Mouse (Mus musculus): ENCODE data around the gene Serf1. TPM values are rescaled to one million over a fixed set of nuclear protein-coding genes. Genes with fewer than 3 reads are reported as not detected.
"Not testable (repeated sequence)": the region's sequence is repeated elsewhere in the genome, so short reads cannot be mapped to it uniquely, and the experiment has no call there.

Gene Serf1
- polyA plus RNA-seq, 1 experiment from 2014 or later: 267 TPM

DNA sequence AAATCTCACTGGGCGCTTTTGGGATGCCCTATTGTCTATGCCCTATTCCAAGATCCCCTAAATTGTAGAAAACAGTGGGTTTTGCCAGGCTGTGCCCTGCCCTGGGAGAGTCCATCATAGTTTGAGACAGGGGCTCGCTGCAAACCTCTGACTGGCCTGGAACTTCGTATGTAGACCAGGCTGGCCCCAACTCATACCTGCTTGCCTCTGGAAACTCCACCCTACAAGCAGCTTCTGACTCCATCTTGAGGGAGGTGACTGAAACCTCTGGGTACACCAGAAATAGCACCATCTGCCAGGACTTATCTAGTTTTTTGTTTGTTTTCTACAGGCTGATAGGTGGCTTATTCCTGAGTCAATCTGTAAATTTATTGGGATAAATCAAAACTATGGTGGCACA is 16.2 kb downstream of the Serf1 start:
- Histone ChIP-seq H3K4me1 (replicated peaks; ENCODE audit: control insufficient read depth, insufficient read depth, low read length) (no peaks in the 10 kb centered on the region; the same call in 1 of the 2 replicates), H3K36me3 (ENCODE audit: control insufficient read depth, insufficient read depth, low read length) (peaks cover 2% of the 10 kb centered on the region; the same call in 1 of the 2 replicates), H3K27ac (ENCODE audit: low read depth, low read length) (no peak overlapping the region), H3K4me3 (ENCODE audit: low read depth, low read length) (peak overlapping the region; percentile 74), H3K4me2 (replicated peaks; ENCODE audit: low read depth, low read length) (peak overlapping the region; percentile 56), H3K9ac (ENCODE audit: low read depth, low read length) (peak overlapping the region; percentile 74), H3K27me3 (ENCODE audit: control insufficient read depth, insufficient read depth, low read length) (no peaks in the 10 kb centered on the region), H3K9me3 (ENCODE audit: control insufficient read depth, low read length) (no peaks in the 10 kb centered on the region)
- DNase-seq (ENCODE audit: low spot score) (no peak), ATAC-seq (ENCODE audit: low FRiP score) (peak; percentile 37; the same call in 1 of the 2 replicates)
- 87% methylated on average over 3 of the region's 3 CpGs for WGBS

DNA sequence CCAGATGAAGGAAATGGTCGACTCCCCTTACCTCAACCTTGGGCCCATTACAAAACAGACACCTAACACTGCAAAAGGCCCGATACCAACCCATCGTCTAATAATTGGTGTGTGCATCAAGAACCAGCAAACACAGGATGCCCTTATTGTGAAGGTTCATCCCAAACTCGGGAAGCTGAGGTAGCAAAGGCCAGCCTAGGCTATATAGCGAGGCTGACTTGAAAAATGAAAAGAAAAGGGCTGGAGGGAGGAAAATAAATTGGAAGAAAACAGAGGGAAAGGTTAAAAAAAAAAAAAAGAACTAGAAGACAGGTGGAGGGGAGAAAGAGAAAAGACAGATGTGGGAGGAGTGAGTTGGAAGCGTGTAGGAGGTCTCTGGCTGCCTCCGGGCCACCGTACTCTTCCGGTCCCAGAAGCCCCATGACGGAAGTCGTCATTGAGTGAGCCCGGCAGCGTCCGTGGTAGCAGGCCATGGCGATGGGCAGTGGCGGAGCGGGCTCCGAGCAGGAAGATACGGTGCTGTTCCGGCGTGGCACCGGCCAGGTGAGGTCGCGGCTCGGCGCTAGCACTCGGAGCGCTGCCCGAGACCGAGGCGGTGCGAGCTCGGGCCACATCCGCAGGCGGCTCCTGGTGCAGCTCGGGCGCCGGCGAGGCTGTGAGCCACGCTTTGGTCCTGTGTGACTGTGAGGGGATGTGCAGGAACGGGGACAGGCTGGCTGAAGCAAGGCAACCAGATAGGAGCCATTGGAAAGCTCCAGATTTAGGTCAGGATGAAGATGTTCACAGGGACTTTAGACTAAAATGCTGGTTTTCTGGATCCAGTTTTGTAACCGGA is 16.8 kb downstream of the Serf1 start, which contains the start of gene Smn1:
Smn1 (plus strand) TSS at position 430 of the 835 bp plus-strand sequence.
- Histone ChIP-seq H3K4me2 (replicated peaks; ENCODE audit: low read depth, low read length) (peak within 1 kb of the TSS; percentile 56), H3K4me3 (ENCODE audit: low read depth, low read length) (peak within 1 kb of the TSS; percentile 74), H3K27me3 (ENCODE audit: control insufficient read depth, insufficient read depth, low read length) (no peaks in the 10 kb centered on the region), H3K9ac (ENCODE audit: low read depth, low read length) (peak within 1 kb of the TSS; percentile 74), H3K36me3 (ENCODE audit: control insufficient read depth, insufficient read depth, low read length) (peaks cover 2% of the 10 kb centered on the region; the same call in 1 of the 2 replicates), H3K9me3 (ENCODE audit: control insufficient read depth, low read length) (no peaks in the 10 kb centered on the region), H3K27ac (ENCODE audit: low read depth, low read length) (no peak within 1 kb of the TSS), H3K4me1 (replicated peaks; ENCODE audit: control insufficient read depth, insufficient read depth, low read length) (no peaks in the 10 kb centered on the region; the same call in 1 of the 2 replicates)
- ATAC-seq (ENCODE audit: low FRiP score) (peak; percentile 96), DNase-seq (ENCODE audit: low spot score) (peak; percentile 94)
- 4% methylated on average over 42 of the region's 42 CpGs for WGBS

DNA sequence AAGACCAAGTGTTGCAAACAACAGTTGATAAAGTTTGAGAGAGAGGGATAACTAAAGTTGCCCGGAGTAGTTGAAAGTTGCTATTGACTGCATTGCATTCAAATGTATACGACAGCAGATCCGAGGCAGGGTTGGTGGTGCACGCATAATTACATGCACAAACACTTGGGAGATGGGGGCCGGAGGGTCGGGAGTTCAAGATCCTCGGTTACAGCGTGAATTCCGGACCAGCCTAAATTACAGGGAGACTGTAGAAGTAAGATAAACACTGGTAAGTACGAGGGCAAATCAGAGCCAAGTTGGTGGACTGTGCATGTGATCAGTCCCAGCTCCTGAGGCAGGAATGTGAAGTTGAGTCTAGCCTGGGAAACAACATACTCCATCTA is 17.4 kb downstream of the Serf1 start:
- peak; percentile 41; the same call in 1 of the 2 replicates for ATAC-seq (ENCODE audit: low FRiP score)
- WGBS: 6% methylated on average over 10 of the region's 10 CpGs

DNA sequence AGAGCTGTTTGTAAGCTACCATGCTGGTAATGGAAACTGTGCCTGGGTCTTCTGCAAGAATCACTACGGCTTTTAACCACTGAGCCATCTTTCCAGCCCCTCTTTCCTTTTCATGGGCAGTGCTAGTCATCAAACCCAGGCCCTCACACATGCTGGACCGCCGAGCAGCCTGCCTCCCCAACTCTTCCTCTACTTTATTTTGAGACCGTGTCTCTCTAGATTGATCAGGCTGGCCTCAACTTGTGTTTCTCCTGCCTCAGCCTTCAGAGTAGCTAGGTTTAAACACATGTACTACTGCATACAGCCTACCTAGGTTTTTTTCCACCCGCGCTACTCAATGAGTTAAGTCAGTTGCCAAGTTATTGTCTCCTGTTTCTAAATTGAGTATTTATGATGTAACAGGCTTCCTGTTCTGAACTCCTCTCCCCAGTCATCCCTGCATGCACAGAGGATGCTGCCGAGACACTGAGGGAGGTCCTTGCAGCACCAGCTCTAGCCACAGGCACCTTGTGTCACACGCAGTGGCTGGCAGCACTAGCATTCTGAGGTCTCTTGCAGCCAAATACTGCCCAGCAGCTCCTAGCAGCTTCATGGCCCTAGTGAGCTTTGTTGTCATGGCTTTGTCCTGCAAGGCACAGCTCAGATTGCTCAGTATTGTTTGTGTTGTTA is 34.0 kb downstream of the Serf1 start:
- Histone ChIP-seq H3K9ac (ENCODE audit: low read depth, low read length) (no peak overlapping the region), H3K4me2 (replicated peaks; ENCODE audit: low read depth, low read length) (no peak overlapping the region), H3K27ac (ENCODE audit: low read depth, low read length) (no peak overlapping the region), H3K4me1 (replicated peaks; ENCODE audit: control insufficient read depth, insufficient read depth, low read length) (no peaks in the 10 kb centered on the region), H3K27me3 (ENCODE audit: control insufficient read depth, insufficient read depth, low read length) (no peaks in the 10 kb centered on the region), H3K36me3 (ENCODE audit: control insufficient read depth, insufficient read depth, low read length) (peaks cover 11% of the 10 kb centered on the region; the same call in 1 of the 2 replicates), H3K9me3 (ENCODE audit: control insufficient read depth, low read length) (no peaks in the 10 kb centered on the region), H3K4me3 (ENCODE audit: low read depth, low read length) (no peak overlapping the region)
- 82% methylated on average over 8 of the region's 8 CpGs for WGBS
- ATAC-seq (ENCODE audit: low FRiP score) (no peak), DNase-seq (ENCODE audit: low spot score) (no peak)

More for the DNA sequence above, 17.4 kb downstream of the Serf1 start:
- H3K4me3 ChIP-seq (ENCODE audit: low read depth, low read length): peak overlapping the region; percentile 74
- H3K4me2 ChIP-seq (replicated peaks; ENCODE audit: low read depth, low read length): peak overlapping the region; percentile 56
- H3K36me3 ChIP-seq (ENCODE audit: control insufficient read depth, insufficient read depth, low read length): peaks cover 2% of the 10 kb centered on the region; the same call in 1 of the 2 replicates
- H3K4me1 ChIP-seq (replicated peaks; ENCODE audit: control insufficient read depth, insufficient read depth, low read length): no peaks in the 10 kb centered on the region; the same call in 1 of the 2 replicates
- H3K27ac ChIP-seq (ENCODE audit: low read depth, low read length): no peak overlapping the region
- no peaks in the 10 kb centered on the region for H3K9me3 ChIP-seq (ENCODE audit: control insufficient read depth, low read length)
- H3K27me3 ChIP-seq (ENCODE audit: control insufficient read depth, insufficient read depth, low read length): no peaks in the 10 kb centered on the region
- H3K9ac ChIP-seq (ENCODE audit: low read depth, low read length): peak overlapping the region; percentile 74
- no peak for DNase-seq (ENCODE audit: low spot score)

DNA sequence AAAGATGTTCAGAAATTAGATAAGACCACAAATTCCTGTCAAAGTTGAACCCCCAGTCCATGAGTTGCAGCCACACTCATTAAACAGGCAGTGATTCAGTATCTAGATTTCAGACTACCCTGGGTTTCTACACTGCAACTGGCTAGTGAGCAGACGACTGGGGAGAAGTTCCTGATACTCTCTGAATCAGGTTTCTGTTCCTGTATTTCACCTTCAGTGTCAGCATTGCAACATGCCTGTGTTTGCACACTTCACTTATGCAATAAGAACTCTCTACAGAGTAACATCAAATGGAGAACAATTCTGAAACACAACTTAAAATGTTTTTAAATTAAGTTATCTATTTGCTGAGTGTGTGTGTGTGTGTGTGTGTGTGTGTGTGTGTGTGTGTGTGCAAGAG is 44.8 kb downstream of the Serf1 start:
- H3K4me2 ChIP-seq (replicated peaks; ENCODE audit: low read depth, low read length): no peak overlapping the region
- no peak overlapping the region for H3K9ac ChIP-seq (ENCODE audit: low read depth, low read length)

DNA sequence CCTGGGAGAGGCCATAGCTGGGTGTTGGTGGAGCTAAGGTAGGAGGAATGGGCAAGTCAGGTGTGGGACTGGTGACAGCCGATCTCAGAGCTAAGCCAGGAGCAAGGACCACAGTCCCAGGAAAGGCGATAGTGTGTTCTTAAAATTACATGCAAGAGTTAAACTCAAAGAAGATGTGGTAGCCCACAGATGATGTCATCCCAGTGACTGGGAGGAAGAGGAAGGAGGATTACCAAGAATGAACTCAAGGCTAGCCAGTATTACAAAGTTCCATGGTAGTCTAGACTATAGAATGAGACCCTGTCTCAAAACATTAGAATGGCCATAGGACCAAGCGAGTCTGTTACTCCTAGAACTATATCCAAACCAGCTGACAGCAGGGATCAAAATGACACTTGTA is 48.8 kb downstream of the Serf1 start:
- H3K4me2 ChIP-seq (replicated peaks; ENCODE audit: low read depth, low read length): no peak overlapping the region
- no peaks in the 10 kb centered on the region for H3K27me3 ChIP-seq (ENCODE audit: control insufficient read depth, insufficient read depth, low read length)
- H3K4me3 ChIP-seq (ENCODE audit: low read depth, low read length): no peak overlapping the region
- ATAC-seq (ENCODE audit: low FRiP score) (no peak), DNase-seq (ENCODE audit: low spot score) (no peak)
- no peaks in the 10 kb centered on the region for H3K9me3 ChIP-seq (ENCODE audit: control insufficient read depth, low read length)
- WGBS: 89% methylated on average over 3 of the region's 3 CpGs
- H3K4me1 ChIP-seq (replicated peaks; ENCODE audit: control insufficient read depth, insufficient read depth, low read length): no peaks in the 10 kb centered on the region
- H3K27ac ChIP-seq (ENCODE audit: low read depth, low read length): no peak overlapping the region
- no peaks in the 10 kb centered on the region for H3K36me3 ChIP-seq (ENCODE audit: control insufficient read depth, insufficient read depth, low read length)
- no peak overlapping the region for H3K9ac ChIP-seq (ENCODE audit: low read depth, low read length)

More for the DNA sequence above, 44.8 kb downstream of the Serf1 start:
- H3K4me3 ChIP-seq (ENCODE audit: low read depth, low read length): no peak overlapping the region
- no peak for DNase-seq (ENCODE audit: low spot score)
- no peaks in the 10 kb centered on the region for H3K27me3 ChIP-seq (ENCODE audit: control insufficient read depth, insufficient read depth, low read length)
- H3K36me3 ChIP-seq (ENCODE audit: control insufficient read depth, insufficient read depth, low read length): no peaks in the 10 kb centered on the region
- no peak for ATAC-seq (ENCODE audit: low FRiP score)
- H3K27ac ChIP-seq (ENCODE audit: low read depth, low read length): no peak overlapping the region
- H3K4me1 ChIP-seq (replicated peaks; ENCODE audit: control insufficient read depth, insufficient read depth, low read length): no peaks in the 10 kb centered on the region
- 69% methylated on average over 1 of the region's 1 CpGs for WGBS
- no peaks in the 10 kb centered on the region for H3K9me3 ChIP-seq (ENCODE audit: control insufficient read depth, low read length)

DNA sequence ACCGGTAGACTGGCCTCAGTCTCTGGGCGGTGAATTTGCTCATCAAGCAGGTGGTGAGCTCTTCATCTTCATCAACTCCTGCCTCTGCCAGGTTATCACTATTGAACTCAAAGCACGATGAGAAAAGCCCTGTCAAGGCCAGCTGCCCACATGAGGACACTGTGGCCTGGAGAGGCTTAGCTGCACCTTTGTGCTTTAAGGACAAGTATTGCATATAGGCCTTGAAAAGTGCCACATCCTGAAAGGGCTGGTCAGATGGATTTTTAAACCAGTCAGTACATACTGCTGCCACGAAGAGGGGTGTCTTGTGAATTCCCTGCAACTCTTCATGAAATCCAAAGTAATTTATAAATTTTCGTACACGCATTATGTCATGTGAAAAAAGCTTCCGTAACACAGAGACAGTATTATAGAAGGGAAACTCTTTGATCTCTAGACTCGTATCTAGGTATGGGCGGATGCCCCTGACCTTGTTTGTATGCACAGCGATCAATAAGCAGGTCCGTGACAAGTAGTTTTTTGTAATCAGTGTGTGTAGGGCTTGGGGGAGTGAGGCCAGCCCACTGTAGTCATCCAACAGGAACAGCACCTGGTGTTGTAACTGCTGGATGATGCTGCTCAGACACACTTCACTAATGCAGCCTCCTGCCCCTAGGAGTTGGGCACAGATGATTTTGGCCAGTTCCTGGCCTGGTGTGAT is 53.5 kb downstream of the Serf1 start:
- H3K4me3 ChIP-seq (ENCODE audit: low read depth, low read length); H3K36me3 ChIP-seq (ENCODE audit: control insufficient read depth, insufficient read depth, low read length); H3K4me1 ChIP-seq (replicated peaks; ENCODE audit: control insufficient read depth, insufficient read depth, low read length); DNase-seq (ENCODE audit: low spot score); H3K27ac ChIP-seq (ENCODE audit: low read depth, low read length); H3K27me3 ChIP-seq (ENCODE audit: control insufficient read depth, insufficient read depth, low read length); ATAC-seq (ENCODE audit: low FRiP score); H3K9ac ChIP-seq (ENCODE audit: low read depth, low read length); H3K4me2 ChIP-seq (replicated peaks; ENCODE audit: low read depth, low read length); H3K9me3 ChIP-seq (ENCODE audit: control insufficient read depth, low read length): not testable (repeated sequence)
- 87% methylated on average over 11 of the region's 11 CpGs for WGBS

DNA sequence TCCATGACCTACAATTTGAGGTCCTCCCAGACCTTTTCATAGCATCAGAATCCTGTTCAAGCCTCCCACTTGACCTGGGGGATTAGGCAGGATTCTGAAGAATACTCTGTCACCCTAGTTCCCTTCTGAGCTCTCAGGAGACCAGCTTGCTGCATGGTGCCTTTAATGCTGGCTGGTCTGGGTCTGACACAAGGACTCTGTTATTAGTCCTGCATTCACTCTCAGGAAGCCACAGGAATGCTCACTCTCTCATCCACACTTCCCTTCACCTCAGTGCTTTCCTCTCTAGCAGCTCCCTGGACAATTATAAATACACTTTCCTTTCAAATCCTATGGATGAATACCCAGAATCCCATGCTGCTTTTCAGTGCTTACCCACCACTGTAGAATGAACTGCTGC is 54.7 kb downstream of the Serf1 start:
- H3K27ac ChIP-seq (ENCODE audit: low read depth, low read length); H3K4me3 ChIP-seq (ENCODE audit: low read depth, low read length); H3K4me2 ChIP-seq (replicated peaks; ENCODE audit: low read depth, low read length); H3K4me1 ChIP-seq (replicated peaks; ENCODE audit: control insufficient read depth, insufficient read depth, low read length); H3K27me3 ChIP-seq (ENCODE audit: control insufficient read depth, insufficient read depth, low read length); H3K9ac ChIP-seq (ENCODE audit: low read depth, low read length); H3K9me3 ChIP-seq (ENCODE audit: control insufficient read depth, low read length); ATAC-seq (ENCODE audit: low FRiP score); DNase-seq (ENCODE audit: low spot score); H3K36me3 ChIP-seq (ENCODE audit: control insufficient read depth, insufficient read depth, low read length): not testable (repeated sequence)

All from hindbrain, embryonic 11.5 days (tissue).